Mouse (Mus musculus) embryonic facial prominence, embryonic 11.5 days (tissue): ENCODE results near the gene Plekhb2. TPM values are rescaled to one million over a fixed set of nuclear protein-coding genes. Genes with fewer than 3 reads are reported as not detected.

Source experiments
- ATAC-seq: fragments of 200-750 bp; cut with Nextera tagmentation; replicated peaks from 2 replicates; pipeline ENCODE4 v1.8.0; 2017; ENCODE audit warnings: low read depth; ENCODE audit not compliant: insufficient number of reproducible peaks, low FRiP score, low TSS enrichment
- DNase-seq: peaks from one replicate; pipeline ENCODE4 v3.0.0-alpha.2; 2015; ENCODE audit warnings: low spot score
- H3K27ac ChIP-seq: fragments of 300-500 bp; sonication (generic); replicated peaks from 2 replicates; pipeline ENCODE4 v1.5.1; 2014; ENCODE audit warnings: mild to moderate bottlenecking, low read depth, low read length, control low read depth
- H3K27me3 ChIP-seq: fragments of 300-500 bp; sonication (generic); 2 replicates; pipeline ENCODE4 v1.6.1; 2014; ENCODE audit warnings: mild to moderate bottlenecking, low read length, moderate library complexity, mixed read lengths; ENCODE audit not compliant: control insufficient read depth, insufficient read depth
- H3K36me3 ChIP-seq: fragments of 300-500 bp; sonication (generic); replicated peaks from 2 replicates; pipeline ENCODE4 v1.6.1; 2014; ENCODE audit warnings: low read depth, mild to moderate bottlenecking, low read length, moderate library complexity, mixed read lengths; ENCODE audit not compliant: control insufficient read depth, insufficient read depth
- H3K4me1 ChIP-seq: fragments of 300-500 bp; sonication (generic); 2 replicates; pipeline ENCODE4 v1.6.1; 2014; ENCODE audit warnings: low read length, mixed read lengths; ENCODE audit not compliant: control insufficient read depth, insufficient read depth
- H3K4me2 ChIP-seq: fragments of 300-500 bp; sonication (generic); 2 replicates; pipeline ENCODE4 v1.6.1; 2014; ENCODE audit warnings: low read depth, mild to moderate bottlenecking, control low read depth, low read length, moderate library complexity
- H3K4me3 ChIP-seq: fragments of 300-500 bp; sonication (generic); 2 replicates; pipeline ENCODE4 v1.5.1; 2014; ENCODE audit warnings: low read depth, low read length, control low read depth
- H3K9ac ChIP-seq: fragments of 300-500 bp; sonication (generic); replicated peaks from 2 replicates; pipeline ENCODE4 v1.6.1; 2014; ENCODE audit warnings: mild to moderate bottlenecking, control low read depth, low read length
- H3K9me3 ChIP-seq: fragments of 300-500 bp; sonication (generic); replicated peaks from 2 replicates; pipeline ENCODE4 v1.6.1; 2016; ENCODE audit warnings: mild to moderate bottlenecking, low read length, inconsistent platforms, mixed read lengths; ENCODE audit not compliant: control insufficient read depth
- WGBS: fragments of 180-500 bp; shearing (Covaris S2); extraction: QIAGEN DNeasy Blood & Tissue Kit; methylation state at CpG from one replicate; pipeline ENCODE4 v1.1.7; 2014; 5-methylcytosine and 5-hydroxymethylcytosine counted together
- polyA plus RNA-seq: library from polyadenylated mRNA; unstranded; fragments of >200 nt; fragmentation: Nextera tagmentation; extraction: Ambion mirVana; gene quantifications from 2 replicates; pipeline ENCODE4 v1.2.1, GENCODE M21; 2014

Gene Plekhb2
- polyA plus RNA-seq, 1 experiment from 2014 or later = 25.6 TPM

DNA sequence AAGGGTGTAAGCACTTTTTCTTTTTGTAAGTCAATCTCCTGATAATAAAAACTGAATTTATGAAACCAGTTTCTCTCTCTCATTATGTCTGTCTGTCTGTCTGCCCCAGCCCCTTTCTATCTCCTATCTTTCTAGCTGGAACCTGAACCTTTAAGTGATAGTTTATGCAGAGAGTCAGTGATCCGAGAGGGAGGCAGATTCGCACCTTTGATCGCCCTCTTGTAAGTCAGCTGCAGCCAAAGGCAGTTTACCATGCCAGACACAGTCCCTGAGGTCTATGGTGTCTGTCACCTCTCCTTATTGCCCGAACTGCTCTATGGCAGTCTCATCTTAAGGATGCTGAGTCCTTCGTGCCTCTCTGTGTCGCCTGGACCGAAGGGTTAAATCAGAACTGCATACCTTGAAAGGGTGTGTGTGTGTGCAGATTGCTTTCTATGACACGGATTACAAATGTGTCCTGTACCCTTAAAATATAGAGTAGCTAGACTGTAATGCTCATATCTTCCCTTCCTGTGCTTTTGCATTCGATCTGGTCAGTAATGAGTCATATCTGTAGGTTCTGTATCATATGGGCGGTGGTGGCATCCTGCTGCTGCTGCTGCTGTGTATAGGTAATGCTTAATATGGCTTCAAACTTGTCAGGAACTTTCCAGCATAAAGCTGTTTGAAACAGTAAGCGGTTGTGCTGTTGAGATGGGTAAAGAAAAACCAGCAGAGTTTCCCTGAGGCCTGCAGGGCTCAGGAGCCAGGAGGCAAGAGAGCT is 2.5 kb downstream of the Plekhb2 start:
- no peak overlapping the region for H3K4me2 ChIP-seq
- H3K4me1 ChIP-seq = no peaks in the 10 kb centered on the region; the same call in 1 of the 2 replicates
- H3K27ac ChIP-seq = no peak overlapping the region
- ATAC-seq (no peak), DNase-seq (no peak)
- no peaks in the 10 kb centered on the region for H3K27me3 ChIP-seq
- no peaks in the 10 kb centered on the region for H3K9me3 ChIP-seq
- no peaks in the 10 kb centered on the region for H3K36me3 ChIP-seq
- 84% methylated on average over 11 of the region's 11 CpGs for WGBS
- no peak overlapping the region for H3K4me3 ChIP-seq
- H3K9ac ChIP-seq = no peak overlapping the region

DNA sequence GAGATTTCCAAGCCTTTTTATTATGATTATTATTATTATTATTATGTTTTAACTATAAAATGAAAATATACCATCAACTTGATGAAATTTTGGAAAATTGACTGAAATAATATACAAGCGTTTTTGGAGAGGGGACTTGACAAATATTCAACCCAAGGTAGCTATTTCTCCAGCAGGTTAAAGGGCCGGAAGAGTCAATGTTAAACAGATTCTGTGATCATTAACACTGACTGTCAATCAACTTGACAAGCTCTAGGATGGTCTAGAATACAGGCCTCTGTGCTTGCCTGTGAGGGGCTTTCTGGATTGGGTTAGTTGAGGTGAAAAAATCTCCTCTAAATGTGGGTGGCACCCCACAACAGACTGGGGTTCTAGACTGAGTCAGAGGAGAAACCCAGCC is 4.0 kb downstream of the Plekhb2 start:
- Histone ChIP-seq H3K4me2 (no peak overlapping the region), H3K36me3 (no peaks in the 10 kb centered on the region), H3K27me3 (no peaks in the 10 kb centered on the region), H3K27ac (no peak overlapping the region), H3K4me3 (no peak overlapping the region), H3K9ac (no peak overlapping the region), H3K4me1 (no peaks in the 10 kb centered on the region; the same call in 1 of the 2 replicates), H3K9me3 (no peaks in the 10 kb centered on the region)
- 93% methylated on average over 2 of the region's 2 CpGs for WGBS
- no peak for DNase-seq
- no peak for ATAC-seq

DNA sequence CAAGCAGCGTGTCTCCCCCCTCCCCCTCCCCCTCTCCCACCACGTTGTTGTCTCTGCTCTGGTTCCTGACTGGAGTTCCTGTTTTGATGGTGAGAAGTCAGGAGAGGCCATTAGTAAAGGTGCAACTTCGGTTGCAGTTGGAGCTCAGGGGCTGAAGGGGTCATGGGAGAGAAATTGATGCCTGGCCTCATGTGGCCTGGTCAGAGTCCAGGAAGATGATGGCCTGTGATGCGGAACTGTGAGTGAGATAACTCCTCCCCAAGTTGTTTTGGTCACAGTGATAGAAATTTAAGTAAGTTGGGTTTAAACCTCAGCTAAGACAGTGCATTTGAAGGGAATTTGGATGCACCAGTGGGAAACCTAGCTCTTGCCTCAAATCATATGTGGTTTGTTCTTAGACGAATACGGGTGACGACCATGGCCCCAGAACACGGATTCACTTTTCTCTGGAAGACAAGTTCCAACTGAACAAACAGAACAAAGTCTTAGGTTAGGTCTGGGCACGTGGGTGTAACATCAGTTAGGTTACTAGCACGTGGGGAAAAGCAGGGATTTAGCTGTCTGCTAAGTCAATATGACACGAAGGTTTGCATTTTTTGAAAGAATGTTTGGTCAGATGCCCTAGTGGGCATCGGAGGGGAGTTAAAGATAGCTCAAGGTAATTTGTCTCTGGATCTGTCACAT is 5.4 kb downstream of the Plekhb2 start:
- ATAC-seq (no peak), DNase-seq (no peak)
- Histone ChIP-seq H3K4me1 (no peaks in the 10 kb centered on the region), H3K27me3 (no peaks in the 10 kb centered on the region), H3K36me3 (no peaks in the 10 kb centered on the region), H3K9ac (no peak overlapping the region), H3K4me3 (no peak overlapping the region), H3K4me2 (no peak overlapping the region), H3K9me3 (no peaks in the 10 kb centered on the region), H3K27ac (no peak overlapping the region)
- WGBS = 69% methylated on average over 12 of the region's 12 CpGs

DNA sequence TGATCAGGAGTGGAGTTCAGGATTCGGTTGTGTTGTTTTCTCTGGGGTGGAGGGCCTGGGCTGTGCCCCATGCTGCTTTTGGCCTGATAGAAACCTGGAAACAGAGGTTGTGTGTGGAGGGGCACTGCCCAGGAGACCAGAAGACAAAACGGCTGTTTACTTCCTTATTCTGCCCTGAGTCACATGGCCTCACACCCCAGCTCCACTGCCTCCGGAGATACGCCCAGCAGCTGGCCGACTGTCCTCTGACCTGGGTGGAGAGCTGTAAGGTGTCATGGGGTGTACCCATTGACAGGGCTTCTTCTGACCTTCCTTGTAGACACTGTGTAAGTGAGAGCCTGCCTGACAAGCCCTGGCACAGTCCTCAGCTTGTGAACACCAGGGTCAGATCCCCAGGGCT is 8.9 kb downstream of the Plekhb2 start:
- no peak for ATAC-seq
- H3K27me3 ChIP-seq = no peaks in the 10 kb centered on the region
- 70% methylated on average over 5 of the region's 5 CpGs for WGBS
- no peaks in the 10 kb centered on the region for H3K9me3 ChIP-seq
- no peak overlapping the region for H3K27ac ChIP-seq
- H3K9ac ChIP-seq = no peak overlapping the region
- no peaks in the 10 kb centered on the region for H3K4me1 ChIP-seq
- H3K4me3 ChIP-seq = no peak overlapping the region
- H3K4me2 ChIP-seq = no peak overlapping the region
- no peaks in the 10 kb centered on the region for H3K36me3 ChIP-seq
- DNase-seq = no peak

DNA sequence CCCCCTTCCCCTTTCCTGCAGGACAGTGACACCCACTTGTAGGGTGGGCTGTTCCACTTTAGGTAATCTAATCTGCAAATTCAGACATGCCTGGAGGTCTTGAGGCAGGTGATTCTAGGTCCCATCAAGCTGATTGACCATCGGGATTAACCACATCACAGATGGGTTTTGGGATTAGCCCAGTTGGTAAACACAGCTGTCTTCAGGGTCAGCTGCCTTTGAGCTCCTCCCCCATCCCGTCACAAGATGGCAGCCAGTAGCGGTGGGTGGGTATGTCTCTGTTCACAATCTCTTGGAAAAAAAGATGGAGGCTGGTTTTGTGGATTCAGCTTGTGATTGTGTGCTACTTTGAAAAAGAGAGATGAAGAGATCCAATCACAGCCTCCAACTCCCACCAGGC is 10.0 kb downstream of the Plekhb2 start:
- no peaks in the 10 kb centered on the region for H3K27me3 ChIP-seq
- H3K4me2 ChIP-seq = no peak overlapping the region
- 81% methylated on average over 3 of the region's 3 CpGs for WGBS
- DNase-seq (no peak), ATAC-seq (no peak)
- no peaks in the 10 kb centered on the region for H3K9me3 ChIP-seq
- H3K4me3 ChIP-seq = no peak overlapping the region
- no peak overlapping the region for H3K27ac ChIP-seq
- no peaks in the 10 kb centered on the region for H3K4me1 ChIP-seq
- H3K9ac ChIP-seq = no peak overlapping the region
- no peaks in the 10 kb centered on the region for H3K36me3 ChIP-seq

DNA sequence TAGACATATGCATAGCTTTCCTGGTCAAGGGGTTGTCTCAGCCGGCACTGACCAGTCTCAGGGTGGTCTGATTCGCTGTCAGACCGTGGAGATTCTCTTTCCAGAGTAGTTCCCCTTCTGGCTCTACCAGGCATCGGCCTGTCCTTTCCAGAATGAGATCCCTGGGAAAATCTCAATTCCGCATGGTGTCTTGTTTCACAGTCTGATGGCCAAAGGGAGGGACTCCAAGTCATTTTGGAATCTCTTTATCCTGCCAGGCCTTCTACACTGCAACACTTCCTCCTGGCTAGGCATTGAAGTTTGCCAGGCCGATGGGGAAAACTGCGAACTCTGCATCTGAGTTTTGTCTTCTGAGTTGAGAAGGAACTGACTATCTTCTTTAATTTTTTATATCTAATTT is 10.4 kb downstream of the Plekhb2 start:
- Histone ChIP-seq H3K27me3 (no peaks in the 10 kb centered on the region), H3K9me3 (no peaks in the 10 kb centered on the region), H3K4me1 (no peaks in the 10 kb centered on the region), H3K9ac (no peak overlapping the region), H3K4me3 (no peak overlapping the region), H3K27ac (no peak overlapping the region), H3K36me3 (no peaks in the 10 kb centered on the region), H3K4me2 (no peak overlapping the region)
- WGBS = 84% methylated on average over 7 of the region's 7 CpGs
- DNase-seq (no peak), ATAC-seq (no peak)

DNA sequence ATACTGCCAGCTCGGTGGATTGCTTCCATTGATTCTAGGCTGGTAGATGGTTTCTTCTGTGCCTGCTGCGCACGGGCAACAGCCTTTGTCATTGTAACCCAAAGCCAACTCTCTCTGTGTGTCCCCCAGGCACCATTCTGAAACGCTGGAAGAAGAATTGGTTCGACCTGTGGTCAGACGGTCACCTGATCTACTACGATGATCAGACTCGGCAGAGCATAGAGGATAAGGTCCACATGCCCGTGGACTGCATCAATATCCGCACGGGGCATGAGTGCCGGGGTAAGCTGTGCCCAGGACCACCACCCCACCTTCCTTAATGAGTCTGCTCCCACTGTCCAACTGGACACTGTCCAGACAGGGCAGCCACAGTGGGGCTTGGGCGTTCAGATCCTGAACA is 13.1 kb downstream of the Plekhb2 start:
- no peak for ATAC-seq

DNA sequence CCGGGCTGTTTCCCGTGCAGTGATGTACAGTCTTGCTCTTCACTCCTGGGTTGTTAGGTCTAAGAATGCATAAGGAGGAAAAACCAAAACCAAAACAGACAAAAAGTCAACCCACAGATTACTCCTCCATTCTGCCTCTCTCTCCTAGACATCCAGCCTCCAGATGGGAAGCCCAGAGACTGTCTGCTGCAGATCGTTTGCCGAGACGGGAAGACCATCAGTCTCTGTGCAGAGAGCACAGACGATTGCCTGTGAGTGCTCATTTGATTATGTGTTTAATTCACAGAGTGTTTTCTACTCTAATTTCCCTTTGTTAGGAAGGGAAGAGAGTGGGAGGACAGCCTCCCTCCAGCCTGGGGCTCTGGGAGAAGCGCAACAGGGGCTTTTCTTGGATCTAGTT is 13.5 kb downstream of the Plekhb2 start:
- no peak overlapping the region for H3K4me3 ChIP-seq
- no peaks in the 10 kb centered on the region for H3K27me3 ChIP-seq
- DNase-seq (no peak), ATAC-seq (no peak)
- no peak overlapping the region for H3K27ac ChIP-seq
- H3K4me1 ChIP-seq = no peaks in the 10 kb centered on the region
- H3K4me2 ChIP-seq = no peak overlapping the region
- H3K36me3 ChIP-seq = no peaks in the 10 kb centered on the region
- WGBS = 92% methylated on average over 7 of the region's 7 CpGs
- H3K9me3 ChIP-seq = no peaks in the 10 kb centered on the region
- no peak overlapping the region for H3K9ac ChIP-seq

More for the DNA sequence above, 13.1 kb downstream of the Plekhb2 start:
- H3K4me3 ChIP-seq = no peak overlapping the region
- H3K9me3 ChIP-seq = no peaks in the 10 kb centered on the region
- no peaks in the 10 kb centered on the region for H3K36me3 ChIP-seq
- H3K27ac ChIP-seq = no peak overlapping the region
- no peak overlapping the region for H3K4me2 ChIP-seq
- WGBS = 88% methylated on average over 13 of the region's 13 CpGs
- no peaks in the 10 kb centered on the region for H3K4me1 ChIP-seq
- no peak overlapping the region for H3K9ac ChIP-seq
- no peak for DNase-seq
- H3K27me3 ChIP-seq = no peaks in the 10 kb centered on the region
